Mouse (Mus musculus): ENCODE results near the gene AL607142.1. TPM values are rescaled to one million over a fixed set of nuclear protein-coding genes. Genes with fewer than 3 reads are reported as not detected.

The AL607142.1 gene
- total and polyA plus RNA-seq, 2 experiments from 2014 or later: not detected

GRCm38 (mm10) chr4:120091997-120092783 lies 27.4 kb downstream of the AL607142.1 start:
- H3K4me2 ChIP-seq (ENCODE audit: low read depth, low read length, poor library complexity, severe bottlenecking): no peak overlapping the region
- 81% methylated on average over 1 of the region's 1 CpGs for WGBS
- no peaks in the 10 kb centered on the region for H3K9me3 ChIP-seq (ENCODE audit: low read length)
- no peak overlapping the region for H3K27ac ChIP-seq (ENCODE audit: low read depth, low read length)
- H3K9ac ChIP-seq (replicated peaks; ENCODE audit: low read length, poor library complexity, severe bottlenecking): no peak overlapping the region
- no peaks in the 10 kb centered on the region for H3K27me3 ChIP-seq (ENCODE audit: insufficient read depth, low read length)
- no peak for ATAC-seq (ENCODE audit: low FRiP score)
- peaks cover 15% of the 10 kb centered on the region for H3K36me3 ChIP-seq (ENCODE audit: insufficient read depth, low read length)
- no peak overlapping the region for H3K4me3 ChIP-seq (ENCODE audit: low read depth, low read length)
- TF ChIP-seq CTCF (IDR thresholded peaks at IDR 0.05): no peak
- no peak for DNase-seq (ENCODE audit: low spot score)
- H3K4me1 ChIP-seq (ENCODE audit: insufficient read depth, low read length): no peaks in the 10 kb centered on the region

GRCm38 (mm10) chr4:120096935-120097334 lies 32.1 kb downstream of the AL607142.1 start:
- H3K36me3 ChIP-seq (ENCODE audit: insufficient read depth, low read length): peaks cover 34% of the 10 kb centered on the region
- ATAC-seq (ENCODE audit: low FRiP score): no peak

GRCm38 (mm10) chr4:120101186-120101585 lies 36.4 kb downstream of the AL607142.1 start:
- Histone ChIP-seq H3K4me3 (ENCODE audit: low read depth, low read length) (no peak overlapping the region), H3K27me3 (ENCODE audit: insufficient read depth, low read length) (no peaks in the 10 kb centered on the region), H3K36me3 (ENCODE audit: insufficient read depth, low read length) (peaks cover 28% of the 10 kb centered on the region), H3K27ac (ENCODE audit: low read depth, low read length) (no peak overlapping the region), H3K9ac (replicated peaks; ENCODE audit: low read length, poor library complexity, severe bottlenecking) (no peak overlapping the region), H3K9me3 (ENCODE audit: low read length) (peaks cover 17% of the 10 kb centered on the region), H3K4me1 (ENCODE audit: insufficient read depth, low read length) (no peaks in the 10 kb centered on the region), H3K4me2 (ENCODE audit: low read depth, low read length, poor library complexity, severe bottlenecking) (no peak overlapping the region)
- no peak for DNase-seq (ENCODE audit: low spot score)
- no peak for TF ChIP-seq CTCF (IDR thresholded peaks at IDR 0.05)
- ATAC-seq (ENCODE audit: low FRiP score): no peak

More at GRCm38 (mm10) chr4:120096935-120097334, 32.1 kb downstream of the AL607142.1 start:
- H3K27me3 ChIP-seq (ENCODE audit: insufficient read depth, low read length): no peaks in the 10 kb centered on the region
- no peaks in the 10 kb centered on the region for H3K4me1 ChIP-seq (ENCODE audit: insufficient read depth, low read length)
- no peak overlapping the region for H3K9ac ChIP-seq (replicated peaks; ENCODE audit: low read length, poor library complexity, severe bottlenecking)
- TF ChIP-seq CTCF (IDR thresholded peaks at IDR 0.05): no peak
- H3K9me3 ChIP-seq (ENCODE audit: low read length): peaks cover 17% of the 10 kb centered on the region
- no peak overlapping the region for H3K4me3 ChIP-seq (ENCODE audit: low read depth, low read length)
- WGBS: 84% methylated on average over 19 of the region's 19 CpGs
- no peak overlapping the region for H3K4me2 ChIP-seq (ENCODE audit: low read depth, low read length, poor library complexity, severe bottlenecking)
- no peak overlapping the region for H3K27ac ChIP-seq (ENCODE audit: low read depth, low read length)
- DNase-seq (ENCODE audit: low spot score): no peak

- H3K4me2 ChIP-seq (ENCODE audit: low read depth, low read length, poor library complexity, severe bottlenecking): no peak overlapping the region
- H3K9me3 ChIP-seq (ENCODE audit: low read length): peaks cover 4% of the 10 kb centered on the region; the same call in 1 of the 2 replicates
- no peaks in the 10 kb centered on the region for H3K27me3 ChIP-seq (ENCODE audit: insufficient read depth, low read length)
- ATAC-seq (ENCODE audit: low FRiP score): no peak
- H3K27ac ChIP-seq (ENCODE audit: low read depth, low read length): no peak overlapping the region
- peak; percentile 69 for DNase-seq (ENCODE audit: low spot score)
- H3K4me3 ChIP-seq (ENCODE audit: low read depth, low read length): no peak overlapping the region
- 56% methylated on average over 5 of the region's 5 CpGs for WGBS
- no peak overlapping the region for H3K9ac ChIP-seq (replicated peaks; ENCODE audit: low read length, poor library complexity, severe bottlenecking)
- TF ChIP-seq CTCF (IDR thresholded peaks at IDR 0.05): peak; percentile 79
- H3K36me3 ChIP-seq (ENCODE audit: insufficient read depth, low read length): peaks cover 6% of the 10 kb centered on the region; the same call in 1 of the 2 replicates
- H3K4me1 ChIP-seq (ENCODE audit: insufficient read depth, low read length): no peaks in the 10 kb centered on the region
Observed at GRCm38 (mm10) chr4:120104599-120104998, 39.8 kb downstream of the AL607142.1 start.

GRCm38 (mm10) chr4:120106362-120106761 lies 41.6 kb downstream of the AL607142.1 start:
- ATAC-seq (ENCODE audit: low FRiP score): no peak

GRCm38 (mm10) chr4:120107787-120108186 lies 43.0 kb downstream of the AL607142.1 start:
- no peak for TF ChIP-seq CTCF (IDR thresholded peaks at IDR 0.05)
- Histone ChIP-seq H3K4me2 (ENCODE audit: low read depth, low read length, poor library complexity, severe bottlenecking) (no peak overlapping the region), H3K4me1 (ENCODE audit: insufficient read depth, low read length) (no peaks in the 10 kb centered on the region), H3K4me3 (ENCODE audit: low read depth, low read length) (no peak overlapping the region), H3K9me3 (ENCODE audit: low read length) (no peaks in the 10 kb centered on the region), H3K9ac (replicated peaks; ENCODE audit: low read length, poor library complexity, severe bottlenecking) (no peak overlapping the region), H3K27ac (ENCODE audit: low read depth, low read length) (no peak overlapping the region), H3K27me3 (ENCODE audit: insufficient read depth, low read length) (no peaks in the 10 kb centered on the region), H3K36me3 (ENCODE audit: insufficient read depth, low read length) (peaks cover 6% of the 10 kb centered on the region; the same call in 1 of the 2 replicates)
- DNase-seq (ENCODE audit: low spot score) (no peak), ATAC-seq (ENCODE audit: low FRiP score) (no peak)
- WGBS: 82% methylated on average over 8 of the region's 8 CpGs

More at GRCm38 (mm10) chr4:120106362-120106761, 41.6 kb downstream of the AL607142.1 start:
- Histone ChIP-seq H3K36me3 (ENCODE audit: insufficient read depth, low read length) (peaks cover 6% of the 10 kb centered on the region; the same call in 1 of the 2 replicates), H3K4me1 (ENCODE audit: insufficient read depth, low read length) (no peaks in the 10 kb centered on the region), H3K9ac (replicated peaks; ENCODE audit: low read length, poor library complexity, severe bottlenecking) (no peak overlapping the region), H3K4me2 (ENCODE audit: low read depth, low read length, poor library complexity, severe bottlenecking) (no peak overlapping the region), H3K27ac (ENCODE audit: low read depth, low read length) (no peak overlapping the region), H3K27me3 (ENCODE audit: insufficient read depth, low read length) (no peaks in the 10 kb centered on the region), H3K4me3 (ENCODE audit: low read depth, low read length) (no peak overlapping the region), H3K9me3 (ENCODE audit: low read length) (no peaks in the 10 kb centered on the region)
- 95% methylated on average over 3 of the region's 3 CpGs for WGBS
- TF ChIP-seq CTCF (IDR thresholded peaks at IDR 0.05): no peak
- no peak for DNase-seq (ENCODE audit: low spot score)

Measured in midbrain, postnatal 0 days (tissue).